ENCODE assay signal across 15 mouse cellular contexts in the genomic region with DNA sequence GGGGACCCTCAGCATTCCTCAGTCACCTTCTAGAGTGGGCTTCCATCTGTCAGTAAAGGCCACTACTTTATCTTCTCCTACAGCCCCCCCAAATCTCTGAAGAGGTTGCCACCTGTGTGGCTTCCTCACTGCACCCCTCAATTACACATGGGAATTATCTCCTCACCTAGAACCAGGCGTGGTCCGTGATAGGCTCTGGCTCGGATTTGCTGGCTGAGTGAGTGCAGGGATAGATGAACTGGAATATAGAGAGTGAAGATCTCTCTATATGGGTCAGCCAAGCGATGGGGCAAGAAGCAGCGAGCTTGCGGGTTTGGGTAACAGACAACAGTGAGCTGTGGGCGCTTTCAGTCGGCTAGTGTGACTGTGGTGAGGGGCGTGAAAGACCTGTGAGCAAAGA. TPM values are rescaled to one million over a fixed set of nuclear protein-coding genes. Genes with fewer than 3 reads are reported as not detected.
A peak's percentile ranks its signal among the peaks of the same experiment; 100 is the strongest.
DNase-seq lines count a peak whose midpoint lies in the region; ATAC-seq and TF ChIP-seq lines count a peak whose summit lies in the region.
"Had no signal": no experiment of that assay in that cellular context is flagged by ENCODE, and none has a peak within 500 bp of the region (broad histone marks: within the 10 kb centered on the region; RNA-seq: fewer than 3 reads in every experiment).

No protein-coding gene starts in this region.

- no peaks in the 10 kb centered on the region for H3K27me3 ChIP-seq in heart, embryonic 13.5 days (replicated peaks)
- H3K27me3 ChIP-seq in CH12.LX (replicated peaks): no peaks in the 10 kb centered on the region
- no peaks in the 10 kb centered on the region for H3K27me3 ChIP-seq in embryonic facial prominence, embryonic 10.5 days (replicated peaks; ENCODE audit: low read depth, poor library complexity, severe bottlenecking)
- no peaks in the 10 kb centered on the region for H3K27me3 ChIP-seq in liver, embryonic 13.5 days
- H3K27me3 ChIP-seq in midbrain, embryonic 13.5 days: no peaks in the 10 kb centered on the region

- ATAC-seq in heart, embryonic 13.5 days (ENCODE audit: extremely low read depth, insufficient number of reproducible peaks, low FRiP score, low TSS enrichment): no peak
- ATAC-seq in liver, embryonic 13.5 days (ENCODE audit: low read depth): peak; percentile 13; the same call in 1 of the 2 replicates
- ATAC-seq in midbrain, embryonic 13.5 days: no peak
- ATAC-seq: forebrain, postnatal 0 days had no signal

- 0 out of 2 replicates have a peak, but pooled peaks cover 9% of the 10 kb centered on the region for H3K36me3 ChIP-seq in heart, embryonic 13.5 days
- peaks cover 0 to 6% of the 10 kb centered on the region in 2 experiments for H3K36me3 ChIP-seq in CH12.LX (replicated peaks in 1 of 2; ENCODE audit: control insufficient read depth in 1 of 2, insufficient read depth in 1 of 2, low read length in 1 of 2)
- H3K36me3 ChIP-seq in embryonic facial prominence, embryonic 10.5 days (replicated peaks): no peaks in the 10 kb centered on the region
- peaks cover 11% of the 10 kb centered on the region for H3K36me3 ChIP-seq in liver, embryonic 13.5 days
- H3K36me3 ChIP-seq in midbrain, embryonic 13.5 days: no peaks in the 10 kb centered on the region

- no peak for TF ChIP-seq EP300 in CH12.LX (IDR thresholded peaks at IDR 0.05; ENCODE audit: low read length)

- H3K79me2 ChIP-seq in CH12.LX (replicated peaks; ENCODE audit: control insufficient read depth, extremely low read depth, insufficient read depth, poor library complexity, severe bottlenecking): peaks cover 15% of the 10 kb centered on the region

- no peak for TF ChIP-seq RAD21 in CH12.LX (IDR thresholded peaks at IDR 0.05; ENCODE audit: low read depth, low read length)

- H3K9ac ChIP-seq in heart, embryonic 13.5 days: 0 out of 2 replicates have a peak overlapping the region, but pooled peaks have one; percentile 0
- H3K9ac ChIP-seq in CH12.LX (ENCODE audit: insufficient read depth, low read depth): peak overlapping the region; percentile 39; the same call in 1 of the 2 replicates
- H3K9ac ChIP-seq in liver, embryonic 13.5 days: peak overlapping the region; percentile 88
- no peak overlapping the region for H3K9ac ChIP-seq in midbrain, embryonic 13.5 days (replicated peaks)
- H3K9ac ChIP-seq: forebrain, postnatal 0 days; hindbrain, embryonic 14.5 days had no signal

- WGBS in heart, embryonic 13.5 days: 55% methylated on average over 9 of the region's 9 CpGs
- 87% methylated on average over 9 of the region's 9 CpGs for WGBS in embryonic facial prominence, embryonic 10.5 days
- 56% methylated on average over 9 of the region's 9 CpGs for WGBS in liver, embryonic 13.5 days (ENCODE audit: insufficient replicate concordance)
- 88% methylated on average over 9 of the region's 9 CpGs for WGBS in midbrain, embryonic 13.5 days

- dilution Hi-C loops in CH12.LX (cut with MboI; ENCODE audit: extremely low pct_ligation_motif_present, extremely low pct_unique_long_range_greater_than_20kb, low sequenced_read_pairs): no loop called here

- in situ Hi-C loops in CH12.LX (cut with MboI; ENCODE audit: low pct_ligation_motif_present, low pct_unique_long_range_greater_than_20kb, low sequenced_read_pairs): no loop called here

- H3K27ac ChIP-seq in heart, embryonic 13.5 days (replicated peaks): no peak overlapping the region
- H3K27ac ChIP-seq in CH12.LX (ENCODE audit: insufficient read depth, low read depth): peak overlapping the region; percentile 83
- H3K27ac ChIP-seq in embryonic facial prominence, embryonic 10.5 days (replicated peaks): no peak overlapping the region
- peak overlapping the region; percentile 95 for H3K27ac ChIP-seq in liver, embryonic 13.5 days
- no peak overlapping the region for H3K27ac ChIP-seq in midbrain, embryonic 13.5 days
- H3K27ac ChIP-seq: hindbrain, embryonic 14.5 days had no signal

- DNase-seq in heart, postnatal 36 days: no peak
- DNase-seq in CH12.LX (ENCODE audit: extremely low read depth): no peak
- DNase-seq in embryonic facial prominence, embryonic 10.5 days (ENCODE audit: low spot score): no peak
- no peak for DNase-seq in liver, embryonic 13.5 days
- no peak for DNase-seq in cerebellum, postnatal 36 days
- DNase-seq in Muller cell, postnatal 12 days (ENCODE audit: inconsistent ontology term): no peak
- DNase-seq: cerebellum, adult 11 months; forebrain, postnatal 0 days; gastrocnemius, postnatal 10 days; kidney, adult 2 months; layer of hippocampus, postnatal 36 days had no signal

- H3K9me3 ChIP-seq in heart, embryonic 13.5 days: no peaks in the 10 kb centered on the region
- no peaks in the 10 kb centered on the region for H3K9me3 ChIP-seq in CH12.LX (replicated peaks; ENCODE audit: low read length)
- no peaks in the 10 kb centered on the region for H3K9me3 ChIP-seq in embryonic facial prominence, embryonic 10.5 days
- no peaks in the 10 kb centered on the region for H3K9me3 ChIP-seq in liver, embryonic 13.5 days (replicated peaks)
- no peaks in the 10 kb centered on the region for H3K9me3 ChIP-seq in midbrain, embryonic 13.5 days

- TF ChIP-seq POLR2A in CH12.LX (IDR thresholded peaks at IDR 0.05; ENCODE audit: low read depth, low read length): no peak

- H3K4me2 ChIP-seq in heart, embryonic 13.5 days: peak overlapping the region; percentile 43
- H3K4me2 ChIP-seq in CH12.LX (ENCODE audit: insufficient read depth, low read depth, poor library complexity, severe bottlenecking): peak overlapping the region; percentile 37
- H3K4me2 ChIP-seq in liver, embryonic 13.5 days: peak overlapping the region; percentile 82
- H3K4me2 ChIP-seq in midbrain, embryonic 13.5 days (replicated peaks): no peak overlapping the region
- H3K4me2 ChIP-seq: hindbrain, embryonic 14.5 days had no signal

- H3K4me1 ChIP-seq in heart, embryonic 13.5 days: peaks cover 60% of the 10 kb centered on the region
- H3K4me1 ChIP-seq in CH12.LX (ENCODE audit: control insufficient read depth in 1 of 2, insufficient read depth in 2 of 2): peaks cover 13 to 43% of the 10 kb centered on the region in 2 experiments
- H3K4me1 ChIP-seq in embryonic facial prominence, embryonic 10.5 days: peaks cover 10% of the 10 kb centered on the region
- H3K4me1 ChIP-seq in liver, embryonic 13.5 days (replicated peaks): peaks cover 67% of the 10 kb centered on the region
- peaks cover 8% of the 10 kb centered on the region for H3K4me1 ChIP-seq in midbrain, embryonic 13.5 days (replicated peaks)

- TF ChIP-seq CTCF in CH12.LX (conservative IDR thresholded peaks at IDR 0.05 in 1 of 2, IDR thresholded peaks at IDR 0.05 in 1 of 2; ENCODE audit: low read depth in 2 of 2, low read length in 2 of 2): no peak

- intact Hi-C loops in heart, postnatal 36 days (cut with DNase I): loop anchor here (5.0 kb wide), 1 partner anchor 52 kb away; no protein-coding TSS in a partner anchor

- 0 out of 2 replicates have a peak overlapping the region, but pooled peaks have one; percentile 12 for H3K4me3 ChIP-seq in heart, embryonic 13.5 days
- H3K4me3 ChIP-seq in CH12.LX (replicated peaks in 1 of 3; ENCODE audit: low read depth in 2 of 3, low read length in 2 of 3, poor library complexity in 1 of 3): peak overlapping the region in 1 of 3 experiments; percentile 42
- peak overlapping the region; percentile 13; the same call in 1 of the 2 replicates for H3K4me3 ChIP-seq in embryonic facial prominence, embryonic 10.5 days
- peak overlapping the region; percentile 76 for H3K4me3 ChIP-seq in liver, embryonic 13.5 days (replicated peaks)
- no peak overlapping the region for H3K4me3 ChIP-seq in midbrain, embryonic 13.5 days (replicated peaks)

TF ChIP-seq in CH12.LX, 34 proteins besides CTCF, POLR2A, EP300 and RAD21:
- TF ChIP-seq CHD1 (IDR thresholded peaks at IDR 0.05; ENCODE audit: low read depth, low read length): no peak
- no peak for TF ChIP-seq UBTF (IDR thresholded peaks at IDR 0.05; ENCODE audit: low read depth, low read length)
- TF ChIP-seq POLR2AphosphoS2 (IDR thresholded peaks at IDR 0.05; ENCODE audit: low read depth, low read length): no peak
- no peak for TF ChIP-seq ZC3H11A (IDR thresholded peaks at IDR 0.05; ENCODE audit: low read depth, low read length)
TF ChIP-seq in CH12.LX: peak in this region for 0.

RNA-seq across cellular contexts. Expression of gene Neu3, which starts 2.7 kb away (rescaled TPM):
- 3.1 and 3.9 TPM in 2 replicates for polyA plus RNA-seq in heart, embryonic 13.5 days (2015; fragmentation: Nextera tagmentation; extraction: Ambion mirVana)
- total RNA-seq in heart, postnatal 36 days (2021): 1 to 10 TPM; 3.8 to 4.9 TPM
- total RNA-seq in CH12.LX (2012; rRNA removed) (8.5 and 9.1 TPM in 2 replicates), CH12.LX (2014; rRNA removed) (8.9 and 11.0 TPM in 2 replicates)
- 11.2 and 11.5 TPM in 2 replicates for polyA plus RNA-seq in CH12.LX (2012; ENCODE audit: insufficient read length, low read depth)
- 2.2 and 2.3 TPM in 2 replicates for polyA plus RNA-seq in embryonic facial prominence, embryonic 10.5 days (2016; fragmentation: Nextera tagmentation; extraction: Ambion mirVana)
- 4.2 and 4.8 TPM in 2 replicates for polyA plus RNA-seq in liver, embryonic 13.5 days (2015; fragmentation: Nextera tagmentation; extraction: Ambion mirVana)
- 1.1 and 1.2 TPM in 2 replicates for polyA plus RNA-seq in midbrain, embryonic 13.5 days (2015; fragmentation: Nextera tagmentation; extraction: Ambion mirVana)
- total RNA-seq: monocyte, adult 5-6 weeks had no signal

RNA-seq across cellular contexts. Expression of gene Xrra1, which starts 33.4 kb away (rescaled TPM):
- polyA plus RNA-seq in heart, embryonic 13.5 days (2015; fragmentation: Nextera tagmentation; extraction: Ambion mirVana): 0.15 and 0.18 TPM in 2 replicates
- not detected for total RNA-seq in heart, postnatal 36 days (2021)
- total RNA-seq in CH12.LX (2012; rRNA removed) (0.25 and 0.59 TPM in 2 replicates), CH12.LX (2014; rRNA removed) (0.17 and 0.39 TPM in 2 replicates)
- 0.49 and 0.65 TPM in 2 replicates for polyA plus RNA-seq in CH12.LX (2012; ENCODE audit: insufficient read length, low read depth)
- 0.46 and 0.85 TPM in 2 replicates for polyA plus RNA-seq in embryonic facial prominence, embryonic 10.5 days (2016; fragmentation: Nextera tagmentation; extraction: Ambion mirVana)
- not detected in 2 replicates for polyA plus RNA-seq in liver, embryonic 13.5 days (2015; fragmentation: Nextera tagmentation; extraction: Ambion mirVana)
- 0.62 and 0.79 TPM in 2 replicates for polyA plus RNA-seq in midbrain, embryonic 13.5 days (2015; fragmentation: Nextera tagmentation; extraction: Ambion mirVana)

RNA-seq across cellular contexts. Expression of gene Spcs2, which starts 37.8 kb away (rescaled TPM):
- polyA plus RNA-seq in heart, embryonic 13.5 days (2015; fragmentation: Nextera tagmentation; extraction: Ambion mirVana): 187 and 211 TPM in 2 replicates
- total RNA-seq in heart, postnatal 36 days (2021): 10 to 100 TPM; 48.0 to 50.4 TPM
- 203 and 247 TPM in 2 replicates for total RNA-seq in CH12.LX (2012; rRNA removed)
- total RNA-seq in CH12.LX (2014; rRNA removed): 268 and 272 TPM in 2 replicates
- polyA plus RNA-seq in CH12.LX (2012; ENCODE audit: insufficient read length, low read depth): 232 and 242 TPM in 2 replicates
- 357 and 358 TPM in 2 replicates for polyA plus RNA-seq in embryonic facial prominence, embryonic 10.5 days (2016; fragmentation: Nextera tagmentation; extraction: Ambion mirVana)
- 216 and 254 TPM in 2 replicates for polyA plus RNA-seq in liver, embryonic 13.5 days (2015; fragmentation: Nextera tagmentation; extraction: Ambion mirVana)
- 326 and 337 TPM in 2 replicates for polyA plus RNA-seq in midbrain, embryonic 13.5 days (2015; fragmentation: Nextera tagmentation; extraction: Ambion mirVana)

Comparison
In these comparisons a context has a peak if more than half of its experiments do, and no peak if none do; other contexts are left out.
1. H3K27ac ChIP-seq: peak in CH12.LX (single experiment) and liver, embryonic 13.5 days (single experiment); none in heart, embryonic 13.5 days (single experiment), embryonic facial prominence, embryonic 10.5 days (single experiment) and midbrain, embryonic 13.5 days (single experiment).